Mouse (Mus musculus): ENCODE data around the gene Plagl1.
A peak's percentile ranks its signal among the peaks of the same experiment; 100 is the strongest.
"Not testable (repeated sequence)": the region's sequence is repeated elsewhere in the genome, so short reads cannot be mapped to it uniquely, and the experiment has no call there.

Gene Plagl1

DNA sequence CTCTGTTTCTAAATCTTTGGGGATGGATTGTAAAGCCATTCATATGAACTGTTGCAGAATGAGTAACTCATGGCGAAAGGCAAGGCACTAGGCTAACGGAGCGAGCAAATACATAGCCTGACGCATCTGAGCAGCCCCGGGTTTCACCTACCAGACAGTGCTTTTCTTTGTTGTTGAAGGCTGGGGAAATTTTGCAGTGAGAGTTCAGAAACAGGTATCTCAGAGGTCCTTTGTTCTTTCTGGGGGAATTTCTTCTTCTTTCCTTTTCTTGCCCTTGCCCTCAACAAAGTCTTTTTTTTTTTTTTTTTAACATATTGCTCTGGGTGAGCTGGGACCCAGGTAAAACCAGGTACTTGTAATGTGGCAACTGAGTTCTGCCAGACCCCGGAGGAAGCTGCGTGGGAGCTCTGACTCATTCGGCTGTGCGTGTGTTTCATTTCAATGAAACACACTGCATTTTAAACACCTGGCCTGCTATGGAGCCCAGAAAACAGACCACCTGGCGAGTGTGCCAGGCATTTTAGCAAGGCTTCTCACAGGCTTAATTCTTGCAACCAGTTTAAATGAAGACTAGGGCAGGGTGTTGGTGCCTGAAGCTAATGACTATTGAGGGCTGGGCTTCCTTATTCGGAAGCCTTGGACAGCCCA lies at the start of gene Plagl1:
Plagl1 (plus strand) TSS at position 484 of the 648 bp plus-strand sequence.
- peak; percentile 52 for ATAC-seq (ENCODE audit: low TSS enrichment)

- no peak for ATAC-seq (ENCODE audit: low TSS enrichment)
These were observed 46.3 kb upstream of the Plagl1 start for GRCm38 (mm10) chr10:13014026-13014425.

DNA sequence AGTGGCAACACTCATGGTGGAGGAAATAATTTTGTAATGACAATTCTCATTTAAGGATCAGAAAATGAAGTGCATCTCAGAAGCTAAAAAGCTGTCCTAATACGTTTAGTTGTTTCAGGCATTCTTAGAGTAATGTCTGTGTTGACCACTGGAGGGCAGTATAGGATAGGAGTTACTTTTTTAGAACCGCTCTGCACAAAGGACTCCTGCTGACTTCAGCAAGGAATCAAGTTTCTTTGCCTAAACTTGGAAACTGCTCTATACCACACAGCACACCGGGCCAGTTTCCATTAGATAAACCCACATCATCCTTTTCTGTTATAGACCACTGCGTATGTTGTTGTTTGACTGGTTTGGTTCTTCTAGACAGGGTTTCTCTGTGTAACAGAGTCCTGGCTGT lies 43.7 kb upstream of the Plagl1 start:
- ATAC-seq (ENCODE audit: low TSS enrichment): peak; percentile 89

DNA sequence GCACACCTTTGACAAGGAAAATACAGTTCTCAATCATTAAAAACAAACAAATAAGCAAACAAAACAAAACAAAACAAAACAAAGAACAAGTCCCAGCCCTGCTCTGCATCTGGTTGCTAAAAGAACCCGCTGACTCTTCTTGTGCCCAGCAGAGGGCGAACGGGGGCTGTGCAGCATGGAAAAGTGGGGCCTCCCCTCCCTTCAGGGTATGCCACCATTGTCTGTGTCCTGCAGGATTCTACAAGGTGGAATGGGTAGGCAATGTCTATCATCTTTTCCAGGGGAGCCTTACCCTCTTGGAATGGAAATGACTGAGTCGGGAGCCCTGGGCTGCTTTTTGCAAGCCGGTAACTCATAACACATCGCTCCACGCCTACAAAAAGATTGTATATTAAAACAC lies 41.8 kb upstream of the Plagl1 start:
- ATAC-seq (ENCODE audit: low TSS enrichment): peak; percentile 83

DNA sequence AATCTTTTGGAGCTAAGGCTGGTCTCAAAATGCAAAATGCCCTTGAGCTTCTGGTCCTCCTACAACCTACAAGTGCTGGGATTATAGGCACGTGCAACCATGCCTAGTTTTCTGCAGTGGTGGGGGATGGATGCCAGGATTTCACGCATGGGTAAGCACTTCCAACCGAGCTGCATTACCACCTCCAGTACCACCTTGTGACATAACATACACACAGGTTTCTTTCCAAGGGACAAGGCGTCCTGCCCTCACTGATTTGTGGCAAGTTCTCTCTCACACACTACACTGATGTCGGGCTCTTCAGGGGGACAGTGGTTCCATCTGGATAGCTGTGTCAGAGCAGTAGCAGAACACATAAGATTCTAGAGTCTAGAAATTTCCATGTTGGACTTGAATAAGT lies 41.3 kb upstream of the Plagl1 start:
- no peak for ATAC-seq (ENCODE audit: low TSS enrichment)

- ATAC-seq (ENCODE audit: low TSS enrichment): no peak
These were observed 38.2 kb upstream of the Plagl1 start for GRCm38 (mm10) chr10:13022103-13022502.

GRCm38 (mm10) chr10:13023985-13024384 lies 36.3 kb upstream of the Plagl1 start:
- ATAC-seq (ENCODE audit: low TSS enrichment): not testable (repeated sequence)

DNA sequence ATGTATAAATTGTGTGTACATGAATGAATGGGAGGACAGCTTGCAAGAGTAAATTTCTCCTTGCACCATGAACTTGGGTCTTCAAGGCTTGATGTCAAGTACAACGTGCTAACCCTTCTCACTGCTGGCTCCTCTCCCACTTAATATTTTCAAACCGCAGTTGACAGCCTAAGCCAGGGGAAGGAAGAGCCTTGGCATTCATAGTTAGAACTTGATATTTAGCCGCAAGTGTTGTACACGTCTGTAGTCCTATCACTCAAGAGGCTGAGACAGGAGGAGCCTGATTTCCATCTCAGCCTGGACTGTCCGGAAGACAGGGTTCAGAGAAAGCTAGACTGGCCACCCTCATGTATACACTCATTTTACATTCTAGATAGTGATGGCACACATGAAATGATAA lies 32.6 kb upstream of the Plagl1 start:
- ATAC-seq (ENCODE audit: low TSS enrichment): no peak

- no peak for ATAC-seq (ENCODE audit: low TSS enrichment)
These were observed 32.1 kb upstream of the Plagl1 start for GRCm38 (mm10) chr10:13028215-13028614.

DNA sequence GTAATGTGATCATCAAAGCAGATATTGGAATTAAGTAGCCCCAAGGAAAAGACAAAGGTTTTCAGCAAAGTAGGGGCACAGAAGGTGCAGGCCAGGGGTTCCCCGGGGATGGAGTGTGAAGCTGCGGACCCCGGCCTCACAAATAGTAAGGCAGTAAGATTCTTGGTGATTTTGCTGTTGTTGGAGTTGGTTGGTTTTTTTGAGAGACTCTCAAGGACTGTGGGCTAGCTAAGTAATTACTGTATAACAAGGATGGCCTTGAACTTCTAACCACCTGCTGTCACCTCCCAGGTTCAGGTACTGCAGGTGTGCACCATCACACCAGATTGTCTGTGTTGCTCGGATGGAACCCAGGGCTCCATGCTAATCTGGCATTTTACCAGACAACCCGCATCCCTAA lies 30.9 kb upstream of the Plagl1 start:
- no peak for ATAC-seq (ENCODE audit: low TSS enrichment)

GRCm38 (mm10) chr10:13035270-13035669 lies 25.0 kb upstream of the Plagl1 start:
- no peak for ATAC-seq (ENCODE audit: low TSS enrichment)

DNA sequence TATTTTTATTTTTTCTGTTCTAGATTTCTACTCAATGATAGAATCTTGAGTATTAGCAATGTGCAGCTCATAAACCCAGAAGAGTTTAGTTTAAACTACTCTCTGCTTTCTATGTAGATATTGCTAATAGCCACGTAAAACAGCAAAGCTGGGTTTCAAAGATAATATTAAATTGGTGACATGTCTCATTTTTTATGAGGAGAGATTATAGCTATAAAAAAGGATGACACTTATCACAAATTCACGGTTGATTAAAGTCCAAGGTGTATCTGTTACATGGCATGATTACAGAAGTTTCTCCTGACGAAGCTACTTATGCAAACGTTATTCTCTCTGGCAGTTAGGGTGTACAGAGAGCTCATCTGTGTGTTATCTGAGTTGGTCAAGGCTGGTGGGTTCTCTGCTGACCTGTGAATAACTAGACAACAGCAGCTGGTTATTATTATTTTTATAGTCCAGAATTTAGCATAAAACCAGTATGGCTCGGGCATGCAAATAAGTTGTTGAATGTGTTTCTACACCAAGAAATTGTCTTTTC lies 20.6 kb upstream of the Plagl1 start:
- ATAC-seq (ENCODE audit: low TSS enrichment): no peak

- ATAC-seq (ENCODE audit: low TSS enrichment): no peak
These were observed 15.6 kb upstream of the Plagl1 start for GRCm38 (mm10) chr10:13044659-13045058.

DNA sequence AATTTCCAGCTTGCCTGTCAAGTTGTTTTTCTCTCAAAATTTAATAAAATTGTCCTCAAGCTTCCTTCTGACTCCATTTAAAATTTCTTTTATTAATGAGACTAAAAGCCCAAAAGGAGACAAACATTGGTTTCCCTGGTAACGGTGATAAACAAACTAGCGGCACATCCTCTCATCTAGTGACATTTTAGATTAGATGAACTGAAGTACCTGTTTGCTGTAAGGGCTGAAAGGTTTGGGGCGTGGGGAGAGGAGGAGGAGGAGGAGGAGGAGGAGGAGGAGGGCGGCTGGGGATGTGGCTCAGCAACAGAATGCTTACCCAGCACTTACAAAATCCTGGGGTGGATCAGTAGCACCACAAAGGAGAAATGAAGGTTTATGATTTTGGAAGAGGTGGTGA lies 12.5 kb upstream of the Plagl1 start:
- no peak for ATAC-seq (ENCODE audit: low TSS enrichment)

DNA sequence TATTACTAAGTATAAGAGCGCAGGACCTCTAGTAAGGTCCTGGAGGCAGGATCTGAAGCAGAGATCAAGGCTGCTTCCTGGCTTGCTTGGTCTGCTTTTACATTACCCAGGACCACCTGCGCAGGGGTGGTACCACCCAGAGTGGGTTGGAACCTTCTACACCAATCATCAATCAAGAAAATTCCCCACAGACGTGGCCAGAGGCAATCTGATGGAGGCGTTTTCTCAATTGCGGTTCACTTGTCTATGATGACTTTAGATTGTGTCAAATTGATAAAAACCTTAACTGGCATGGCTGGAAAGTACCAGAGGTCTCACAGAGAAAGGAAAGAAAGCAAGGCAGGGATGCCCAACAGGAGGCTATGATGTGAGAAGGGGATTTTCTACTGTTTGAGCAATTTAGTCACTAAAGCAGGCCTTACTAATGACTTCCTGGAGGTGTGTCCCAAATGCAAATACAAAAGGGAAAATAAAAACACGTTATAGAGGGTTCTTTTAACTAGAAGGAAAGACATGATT lies 3.4 kb upstream of the Plagl1 start:
- no peak for ATAC-seq (ENCODE audit: low TSS enrichment)

DNA sequence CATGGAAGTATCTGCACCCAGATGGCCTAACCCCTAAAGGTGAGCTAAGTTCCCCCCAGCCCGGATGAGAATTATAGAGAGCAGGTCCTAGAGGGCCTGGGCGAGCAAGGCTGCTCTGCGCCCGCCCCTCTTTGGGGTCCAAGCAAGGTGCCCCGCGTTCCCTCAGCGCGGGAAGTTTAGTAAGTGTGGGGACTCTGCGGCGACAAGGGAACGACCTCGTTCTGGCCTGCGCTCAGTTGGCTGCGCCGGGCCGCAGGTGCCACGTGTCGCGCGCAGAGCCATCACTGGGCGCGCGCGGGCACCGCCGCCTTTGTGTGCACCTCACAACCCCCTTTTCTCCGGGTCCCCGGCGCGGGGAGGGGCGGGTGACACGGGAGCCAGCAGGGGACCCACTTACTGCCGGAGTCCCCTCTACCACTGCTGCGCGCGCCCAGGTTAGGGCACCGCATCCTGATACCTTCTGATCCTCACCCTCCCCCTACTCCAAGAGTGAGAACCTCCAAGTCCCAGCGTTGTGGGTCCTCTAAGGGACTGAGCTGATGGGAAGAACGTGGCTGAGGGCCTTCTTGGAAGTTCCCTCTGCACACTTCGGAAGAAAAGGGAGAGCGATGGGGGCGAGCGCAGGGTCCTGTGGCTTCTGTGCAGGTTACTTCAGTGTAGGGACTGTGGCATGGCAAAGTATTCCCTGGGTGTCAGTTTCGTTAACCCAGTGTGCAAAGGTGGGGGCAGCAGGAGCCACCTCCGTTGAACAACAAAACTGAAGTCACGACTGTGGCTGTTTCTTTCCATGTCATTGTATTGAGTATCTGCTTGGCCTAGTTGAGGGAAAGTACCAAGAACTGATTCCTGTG lies 742 bp downstream of the Plagl1 start:
- 0 out of 2 replicates have a peak, but pooled peaks have one; percentile 41 for ATAC-seq (ENCODE audit: low TSS enrichment)

- no peak for ATAC-seq (ENCODE audit: low TSS enrichment)
These were observed 2.1 kb downstream of the Plagl1 start for GRCm38 (mm10) chr10:13062373-13062772.

DNA sequence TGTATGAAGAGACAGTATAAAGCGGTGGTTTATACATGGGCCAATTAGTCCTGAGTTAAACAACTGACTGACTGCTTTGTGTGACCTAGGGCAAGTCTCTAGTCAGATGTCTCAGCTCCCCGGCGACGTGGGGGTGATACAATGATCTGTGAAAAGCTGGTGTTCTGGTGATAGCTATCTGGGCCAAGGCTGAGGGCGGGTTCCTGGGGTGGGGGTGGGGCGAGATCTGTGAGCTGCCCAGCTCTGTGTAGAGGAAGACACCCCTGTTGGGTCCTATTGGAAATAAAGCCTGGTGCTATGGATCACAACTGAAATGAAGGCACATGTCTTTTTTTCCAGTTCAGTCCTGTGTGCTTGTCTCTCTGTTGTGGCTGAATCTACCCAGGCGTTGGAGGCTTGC lies 3.2 kb downstream of the Plagl1 start:
- ATAC-seq (ENCODE audit: low TSS enrichment): no peak

- ATAC-seq (ENCODE audit: low TSS enrichment): no peak
These were observed 4.9 kb downstream of the Plagl1 start for GRCm38 (mm10) chr10:13065129-13065752.

- no peak for ATAC-seq (ENCODE audit: low TSS enrichment)
These were observed 10.7 kb downstream of the Plagl1 start for GRCm38 (mm10) chr10:13071031-13071430.

- ATAC-seq (ENCODE audit: low TSS enrichment): no peak
These were observed 16.7 kb downstream of the Plagl1 start for GRCm38 (mm10) chr10:13076807-13077532.

GRCm38 (mm10) chr10:13082459-13082858 lies 22.2 kb downstream of the Plagl1 start:
- no peak for ATAC-seq (ENCODE audit: low TSS enrichment)
